Mouse (Mus musculus): ENCODE measurements around the gene Hba-a2.

DNA sequence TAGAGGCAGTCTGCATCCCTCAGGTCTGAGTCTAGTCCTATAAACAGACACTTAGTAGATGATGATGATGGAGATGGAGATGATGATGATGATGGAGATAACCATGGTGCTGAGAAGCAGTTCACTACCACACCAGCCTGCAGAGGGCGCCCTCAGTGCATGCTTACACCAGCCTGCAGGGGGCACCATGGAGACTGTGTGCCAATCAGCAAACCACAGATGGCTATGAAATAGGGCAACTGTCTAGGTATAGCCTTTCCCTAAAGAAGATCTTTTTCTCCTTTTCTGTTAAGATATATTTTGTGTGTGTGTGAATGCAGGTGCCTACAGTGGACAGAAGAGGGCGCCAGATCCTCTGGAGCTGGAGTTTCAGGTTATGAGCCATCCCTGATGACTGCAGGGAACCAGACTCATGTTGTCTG lies 46.5 kb downstream of the Hba-a2 start:
- TF ChIP-seq POLR2A (IDR thresholded peaks at IDR 0.05; ENCODE audit: control insufficient read depth, extremely low read depth, insufficient read depth, low read length, poor library complexity) (no peak), CTCF (IDR thresholded peaks at IDR 0.05; ENCODE audit: borderline replicate concordance, control insufficient read depth, extremely low read depth, insufficient read depth, low read length, poor library complexity) (peak; percentile 94)

All from thymus, adult 2 months (tissue).